Mouse (Mus musculus) lung, embryonic 16.5 days (tissue): ENCODE results near the gene Pabpn1. TPM values are rescaled to one million over a fixed set of nuclear protein-coding genes. Genes with fewer than 3 reads are reported as not detected.
"Not testable (repeated sequence)": the region's sequence is repeated elsewhere in the genome, so short reads cannot be mapped to it uniquely, and the experiment has no call there.

Experiments
- ATAC-seq: fragments of 200-750 bp; cut with Nextera tagmentation; 2 replicates; pipeline ENCODE4 v1.8.0; 2017; ENCODE audit warnings: low read depth, mild to moderate bottlenecking, moderate library complexity
- H3K27ac ChIP-seq: fragments of 300-500 bp; sonication (generic); 2 replicates; pipeline ENCODE4 v1.5.1; 2014; ENCODE audit warnings: mild to moderate bottlenecking, control low read depth, low read length
- H3K27me3 ChIP-seq: fragments of 300-500 bp; sonication (generic); 2 replicates; pipeline ENCODE4 v1.6.1; 2014; ENCODE audit warnings: low read depth, low read length, mixed read lengths; ENCODE audit not compliant: control insufficient read depth, insufficient read depth
- H3K36me3 ChIP-seq: fragments of 300-500 bp; sonication (generic); 2 replicates; pipeline ENCODE4 v1.6.1; 2014; ENCODE audit warnings: low read length; ENCODE audit not compliant: control insufficient read depth, insufficient read depth
- H3K4me1 ChIP-seq: fragments of 300-500 bp; sonication (generic); replicated peaks from 2 replicates; pipeline ENCODE4 v1.6.1; 2014; ENCODE audit warnings: low read length, mixed read lengths; ENCODE audit not compliant: control insufficient read depth, insufficient read depth
- H3K4me2 ChIP-seq: fragments of 300-500 bp; sonication (generic); 2 replicates; pipeline ENCODE4 v1.6.1; 2014; ENCODE audit warnings: low read depth, low read length, control low read depth
- H3K4me3 ChIP-seq: fragments of 300-500 bp; sonication (generic); 2 replicates; pipeline ENCODE4 v1.5.1; 2014; ENCODE audit warnings: mild to moderate bottlenecking, low read length, control low read depth
- H3K9ac ChIP-seq: fragments of 300-500 bp; sonication (generic); 2 replicates; pipeline ENCODE4 v1.6.1; 2014; ENCODE audit warnings: low read length, control low read depth
- H3K9me3 ChIP-seq: fragments of 300-500 bp; sonication (generic); 2 replicates; pipeline ENCODE4 v1.6.1; 2016; ENCODE audit warnings: low read length; ENCODE audit not compliant: control insufficient read depth
- WGBS: fragments of 180-500 bp; shearing (Covaris S2); extraction: QIAGEN DNeasy Blood & Tissue Kit; methylation state at CpG from one replicate; pipeline ENCODE4 v1.1.7; 2014; 5-methylcytosine and 5-hydroxymethylcytosine counted together
- polyA plus RNA-seq: library from polyadenylated mRNA; unstranded; fragments of >200 nt; fragmentation: Nextera tagmentation; extraction: Ambion mirVana; gene quantifications from 2 replicates; pipeline ENCODE4 v1.2.1, GENCODE M21; 2015

Gene Pabpn1
- polyA plus RNA-seq, 1 experiment from 2014 or later = 92.8 TPM

GRCm38 (mm10) chr14:54947008-54947407, 54.7 kb downstream of the Pabpn1 start:
- not testable (repeated sequence) for H3K4me1 ChIP-seq, H3K27ac ChIP-seq, H3K36me3 ChIP-seq, ATAC-seq, H3K4me2 ChIP-seq, H3K9ac ChIP-seq, H3K4me3 ChIP-seq, H3K27me3 ChIP-seq, H3K9me3 ChIP-seq
- 79% methylated on average over 7 of the region's 11 CpGs for WGBS

Other genes with a start within 250 kb of the Pabpn1 start
- gene 1700123O20Rik, start 206.3 kb upstream of the Pabpn1 start, polyA plus RNA-seq = 73.4 and 78.9 TPM in 2 replicates
- 106 and 116 TPM in 2 replicates for gene Acin1, start 205.6 kb upstream of the Pabpn1 start, polyA plus RNA-seq
- 0.11 and 0.19 TPM in 2 replicates for gene Gm29776, start 193.7 kb upstream of the Pabpn1 start, polyA plus RNA-seq
- gene Cebpe, start 180.3 kb upstream of the Pabpn1 start, polyA plus RNA-seq = 0.28 TPM in 1 of 2 replicates, not detected in the other
- gene Slc7a8, start 110.6 kb upstream of the Pabpn1 start, polyA plus RNA-seq = 1.9 and 2.0 TPM in 2 replicates
- not detected in 2 replicates for gene Rnf212b, start 78.4 kb upstream of the Pabpn1 start, polyA plus RNA-seq
- gene Homez, start 21.5 kb upstream of the Pabpn1 start, polyA plus RNA-seq = 10.2 and 13.2 TPM in 2 replicates
- 1.5 and 1.6 TPM in 2 replicates for gene Ppp1r3e, start 14.9 kb upstream of the Pabpn1 start, polyA plus RNA-seq
- 3.4 and 4.2 TPM in 2 replicates for gene Bcl2l2, start 9.1 kb upstream of the Pabpn1 start, polyA plus RNA-seq
- not detected in 2 replicates for gene Gm20521, start 9.1 kb upstream of the Pabpn1 start, polyA plus RNA-seq
- gene Slc22a17, start 20.6 kb downstream of the Pabpn1 start, polyA plus RNA-seq = 27.2 and 28.3 TPM in 2 replicates
- gene Efs, start 33.6 kb downstream of the Pabpn1 start, polyA plus RNA-seq = 24.6 and 26.0 TPM in 2 replicates
- not detected in 2 replicates for gene Il25, start 40.2 kb downstream of the Pabpn1 start, polyA plus RNA-seq
- gene Cmtm5, start 43.8 kb downstream of the Pabpn1 start, polyA plus RNA-seq = 1.2 and 1.7 TPM in 2 replicates
- 111 and 179 TPM in 2 replicates for gene Myh6, start 74.4 kb downstream of the Pabpn1 start, polyA plus RNA-seq
- gene Gm17428, start 84.4 kb downstream of the Pabpn1 start, polyA plus RNA-seq = not detected in 2 replicates
- gene Myh7, start 102.1 kb downstream of the Pabpn1 start, polyA plus RNA-seq = 37.3 and 42.7 TPM in 2 replicates
- gene Ngdn, start 123.0 kb downstream of the Pabpn1 start, polyA plus RNA-seq = 75.9 and 76.9 TPM in 2 replicates
- 3.8 and 4.3 TPM in 2 replicates for gene Zfhx2, start 199.8 kb downstream of the Pabpn1 start, polyA plus RNA-seq
- gene Thtpa, start 202.3 kb downstream of the Pabpn1 start, polyA plus RNA-seq = 21.0 and 21.1 TPM in 2 replicates
- 19.7 and 23.2 TPM in 2 replicates for gene Ap1g2, start 214.1 kb downstream of the Pabpn1 start, polyA plus RNA-seq
- 0.18 and 0.40 TPM in 2 replicates for gene Jph4, start 224.4 kb downstream of the Pabpn1 start, polyA plus RNA-seq